Mouse (Mus musculus) right cerebral cortex, postnatal 25 days (tissue): ENCODE measurements at regions not wholly inside any gene's neighbourhood (a gene's known extent, or its start where the extent isn't known, plus 50 kb on each side); places are given as distances from the start of the nearest gene placed in this dataset.
"Not testable (repeated sequence)": the region's sequence is repeated elsewhere in the genome, so short reads cannot be mapped to it uniquely, and the experiment has no call there.

Experiments used
- DNase-seq: peaks from one replicate; pipeline ENCODE4 v3.0.0; 2022

DNA sequence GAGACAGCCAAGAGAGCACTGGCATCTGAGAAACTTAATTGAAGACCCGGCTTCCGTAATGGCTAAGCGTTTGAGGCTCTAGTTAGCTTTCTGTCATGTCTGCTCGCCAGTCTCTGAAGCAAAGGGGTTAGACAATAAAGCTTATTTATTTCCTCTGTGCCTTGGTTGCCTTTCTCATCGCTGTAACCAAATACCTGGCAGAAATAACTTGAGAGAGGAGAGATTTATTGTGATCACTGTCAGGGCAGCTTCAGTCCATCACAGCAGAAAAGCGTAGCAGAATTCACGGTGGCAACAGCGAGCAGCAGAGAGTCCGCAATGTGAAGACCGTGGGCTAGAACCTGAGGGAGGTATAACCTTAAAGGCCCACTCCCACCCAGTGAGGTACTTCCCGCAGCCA is 174.2 kb upstream of the Cdkn3 start:
- no peak for DNase-seq

DNA sequence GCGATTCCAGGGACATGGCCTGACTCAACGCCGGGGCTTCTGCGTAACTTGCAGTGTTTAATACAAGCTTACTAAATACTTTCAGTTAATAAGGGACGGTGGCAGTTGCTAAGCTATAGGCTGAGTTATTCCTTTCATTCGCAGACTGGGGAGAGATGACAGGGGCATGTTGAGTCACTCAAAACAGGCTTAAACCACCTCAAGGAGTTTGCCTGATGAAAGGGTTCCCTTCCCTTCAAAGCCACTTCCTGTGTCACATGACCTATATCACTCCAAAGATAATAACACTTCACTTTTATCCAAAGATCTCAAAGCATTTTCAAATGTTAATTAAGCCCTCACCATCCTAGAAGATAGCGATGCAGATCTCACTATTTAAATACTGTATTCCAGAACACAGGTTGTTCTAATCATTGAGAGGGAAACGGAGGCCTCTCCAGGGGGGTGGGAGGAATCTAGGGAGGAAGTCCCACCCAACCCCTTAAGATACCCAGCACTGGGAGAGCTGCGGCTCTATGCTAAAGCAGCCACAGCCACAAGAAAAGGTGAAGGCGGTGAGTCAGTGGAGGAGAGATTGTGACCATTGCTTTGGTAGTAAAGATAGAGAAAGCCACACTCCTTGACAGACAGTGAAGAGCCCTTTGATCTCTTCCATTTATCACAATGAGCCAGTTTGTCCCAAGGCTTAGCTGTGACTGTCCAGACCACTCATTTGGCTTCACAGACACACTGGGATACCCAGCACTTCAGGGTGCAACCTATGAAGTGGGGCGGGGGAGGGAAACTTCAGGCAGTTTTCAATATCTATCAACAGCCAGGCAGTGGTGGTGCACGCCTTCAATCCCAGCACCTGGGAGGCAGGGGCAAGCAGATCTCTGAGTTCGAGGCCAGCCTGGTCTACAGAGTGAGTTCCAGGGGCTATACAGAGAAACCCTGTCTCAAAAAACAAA is 182.0 kb upstream of the Cdkn3 start:
- DNase-seq, result no peak

DNA sequence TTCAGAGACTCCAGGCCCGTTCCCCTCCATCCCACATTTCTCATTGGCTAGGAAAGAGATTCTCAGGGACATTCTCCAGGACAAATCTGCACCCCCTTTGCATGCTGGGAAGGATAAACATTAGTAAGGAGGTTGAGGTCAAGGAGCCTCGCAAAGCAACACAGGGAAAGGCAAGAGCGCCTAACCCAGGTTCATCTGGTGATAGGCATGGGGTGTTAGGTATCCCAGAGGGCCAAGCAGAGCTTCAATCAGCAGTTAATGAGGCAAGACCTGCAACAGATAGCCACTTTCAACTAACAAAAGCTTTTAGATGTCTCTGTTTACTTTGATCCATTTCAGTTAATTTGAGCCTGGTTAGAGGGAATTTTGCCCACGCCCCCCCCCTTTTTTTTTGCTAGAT is 184.5 kb upstream of the Cdkn3 start:
- DNase-seq, result no peak

DNA sequence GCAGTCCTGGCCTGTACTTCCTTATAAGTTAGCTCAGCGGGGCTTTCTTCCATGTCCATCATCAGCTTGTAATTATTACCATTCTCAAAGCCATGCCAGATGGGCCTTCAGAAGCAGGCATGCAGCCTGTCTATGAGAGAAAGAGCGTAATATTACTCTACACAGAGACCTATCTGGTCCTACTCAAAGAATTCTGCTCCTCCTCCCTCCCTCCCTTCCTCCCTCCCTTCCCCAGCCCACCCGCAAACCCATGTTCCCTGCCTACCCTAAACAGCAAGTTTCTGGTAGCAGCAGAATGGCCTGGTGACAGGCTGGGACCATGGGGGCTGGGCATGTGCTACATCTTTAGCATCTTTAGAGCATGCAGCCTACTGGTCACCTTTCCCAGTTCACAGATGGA is 184.9 kb upstream of the Cdkn3 start:
- DNase-seq, result no peak

DNA sequence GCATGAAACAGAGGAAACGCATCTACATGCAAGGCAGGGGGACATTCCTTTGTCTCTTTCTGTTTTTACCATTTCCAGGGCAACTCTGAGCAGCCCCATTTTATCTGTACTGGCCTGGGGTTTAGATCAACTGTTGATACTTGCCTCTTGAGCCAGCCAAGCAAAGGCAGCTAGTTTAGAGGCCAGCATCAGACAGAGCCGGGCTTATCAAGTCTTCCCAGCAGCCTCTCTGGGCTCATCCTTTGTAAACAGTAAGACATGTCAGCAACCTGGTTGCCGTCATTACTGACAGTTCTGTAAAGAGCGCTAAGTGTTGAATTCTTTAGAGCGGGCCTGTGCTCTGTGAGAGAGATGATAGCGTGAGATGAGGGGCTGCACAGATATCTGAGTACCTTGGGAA is 182.9 kb upstream of the Bmp4 start:
- no peak for DNase-seq

DNA sequence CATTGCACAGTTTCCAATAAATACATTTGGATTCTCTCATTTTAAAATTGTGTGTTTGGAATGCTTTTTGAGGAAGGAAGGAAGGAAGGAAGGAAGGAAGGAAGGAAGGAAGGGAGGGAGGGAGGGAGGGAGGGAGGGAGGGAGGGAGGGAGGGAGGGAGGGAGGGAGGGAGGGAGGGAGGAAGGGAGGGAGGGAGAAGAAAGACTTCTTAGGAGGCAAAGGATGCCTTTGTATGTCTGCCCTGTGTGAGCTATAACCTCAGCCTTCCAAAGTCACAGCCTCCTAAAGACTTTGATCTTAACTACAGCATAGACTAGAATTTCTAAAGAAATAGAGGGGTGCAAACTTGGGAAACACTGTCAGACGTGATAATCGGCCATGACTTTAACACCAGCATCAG is 182.5 kb upstream of the Bmp4 start:
- DNase-seq, result not testable (repeated sequence)

DNA sequence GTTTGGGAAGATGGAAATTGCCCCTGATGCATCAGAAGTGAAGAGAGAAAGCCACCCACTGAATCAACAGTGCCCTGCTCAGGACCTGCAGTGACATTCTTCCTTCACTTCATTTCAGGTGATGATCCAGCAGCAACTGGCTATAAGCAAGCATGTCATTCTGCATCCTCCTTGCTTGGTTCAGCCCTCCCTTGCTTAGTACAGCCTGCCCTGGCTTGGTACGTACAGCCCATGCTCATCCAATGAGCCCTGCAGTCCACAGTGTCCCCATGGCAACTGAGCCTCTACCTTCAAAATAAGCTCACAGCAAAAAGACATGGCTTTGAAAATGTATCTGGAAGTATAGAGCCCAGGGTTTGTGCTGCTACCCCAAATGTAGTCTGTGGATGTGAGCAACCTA is 181.4 kb upstream of the Bmp4 start:
- DNase-seq, result no peak

DNA sequence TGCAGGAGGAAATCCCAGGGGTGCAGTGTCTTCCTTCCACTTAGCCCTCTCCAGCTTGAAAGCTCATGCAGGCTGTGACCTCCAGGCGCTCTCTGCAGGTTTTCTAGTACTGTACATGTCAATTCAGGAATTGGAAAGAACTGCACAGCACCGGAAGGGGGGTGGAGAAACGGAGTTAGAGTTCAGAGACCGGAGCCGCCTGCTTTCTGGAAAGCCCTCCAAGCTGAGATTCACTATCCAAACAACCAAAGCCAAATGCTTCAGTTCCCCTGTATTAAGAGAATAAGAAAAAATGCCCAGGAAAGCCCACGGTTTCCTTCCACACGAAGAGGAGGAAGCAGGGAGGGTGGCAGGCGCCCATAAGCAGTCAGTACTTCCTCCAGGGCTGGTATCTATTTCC is 178.8 kb upstream of the Bmp4 start:
- no peak for DNase-seq

DNA sequence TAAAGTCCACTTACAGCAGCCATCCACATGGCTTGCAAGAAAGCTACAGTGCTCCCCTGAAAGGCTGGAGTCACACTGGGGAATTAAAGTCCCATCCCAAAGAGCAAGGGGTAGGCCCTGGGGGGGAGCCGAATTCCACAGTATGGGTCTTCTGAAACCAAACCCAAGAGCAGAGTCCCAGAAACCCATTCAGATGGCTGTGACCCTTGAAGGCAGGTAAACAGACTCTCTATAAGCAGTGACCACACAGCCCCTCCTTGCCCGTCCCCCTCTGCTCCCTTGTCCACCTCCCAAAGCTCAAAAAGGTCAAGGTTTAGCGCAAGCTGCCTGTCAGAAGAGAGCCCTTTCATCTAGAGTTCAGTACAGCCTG is 176.9 kb upstream of the Bmp4 start:
- no peak for DNase-seq

DNA sequence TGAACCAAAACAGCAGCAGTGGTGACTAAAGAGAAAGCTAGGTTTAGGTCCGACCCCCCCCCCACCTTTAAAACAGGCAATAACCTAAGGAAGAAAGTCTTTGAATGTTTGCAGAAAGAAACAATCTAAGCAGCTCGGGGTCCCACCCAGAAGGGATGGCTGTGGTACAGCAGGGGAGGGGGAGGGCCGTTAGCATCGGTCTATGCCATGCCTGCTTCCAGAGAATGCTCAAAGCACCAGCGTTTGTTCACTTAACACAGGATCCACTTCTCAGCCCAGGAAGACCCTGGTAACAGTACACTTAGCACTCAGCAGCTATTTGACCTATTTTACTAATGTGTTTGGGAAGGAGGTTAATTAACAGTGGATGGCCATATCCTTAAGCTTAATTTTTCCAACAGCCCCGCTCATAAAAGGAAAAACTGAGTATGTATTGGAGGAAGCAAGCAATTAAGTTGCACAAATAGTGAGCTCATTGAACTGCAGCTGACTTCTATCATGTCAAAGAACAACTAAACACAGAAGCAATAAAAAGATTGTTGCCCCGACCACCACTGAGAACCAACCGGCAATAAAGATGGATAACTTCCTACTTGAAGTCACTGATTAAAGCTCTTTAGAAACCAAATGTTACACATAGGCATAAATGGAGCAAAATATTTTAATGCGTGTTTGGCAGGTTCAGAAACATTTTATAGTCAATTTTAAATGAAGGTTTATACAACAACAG is 176.4 kb upstream of the Bmp4 start:
- DNase-seq, result no peak

DNA sequence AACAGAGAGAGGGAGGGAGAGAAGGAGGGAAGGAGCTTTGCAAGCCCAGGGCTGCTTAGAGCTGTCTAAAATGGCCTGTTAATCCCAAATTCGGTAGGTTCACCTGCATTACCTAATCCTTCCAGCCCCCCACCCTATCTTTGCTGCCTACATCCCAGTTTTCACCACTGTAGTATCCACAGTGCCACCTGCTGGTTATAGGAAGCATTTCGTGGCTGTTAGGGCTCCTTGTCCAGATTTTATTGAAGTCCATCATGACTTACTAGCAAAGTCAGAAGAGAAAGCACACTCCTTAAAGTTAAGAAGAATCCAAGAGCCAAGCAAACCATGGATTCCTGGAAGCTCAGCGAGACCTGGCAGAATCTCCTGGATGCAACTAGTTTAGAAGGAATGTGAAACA is 174.5 kb upstream of the Bmp4 start:
- peak; percentile 31 for DNase-seq

DNA sequence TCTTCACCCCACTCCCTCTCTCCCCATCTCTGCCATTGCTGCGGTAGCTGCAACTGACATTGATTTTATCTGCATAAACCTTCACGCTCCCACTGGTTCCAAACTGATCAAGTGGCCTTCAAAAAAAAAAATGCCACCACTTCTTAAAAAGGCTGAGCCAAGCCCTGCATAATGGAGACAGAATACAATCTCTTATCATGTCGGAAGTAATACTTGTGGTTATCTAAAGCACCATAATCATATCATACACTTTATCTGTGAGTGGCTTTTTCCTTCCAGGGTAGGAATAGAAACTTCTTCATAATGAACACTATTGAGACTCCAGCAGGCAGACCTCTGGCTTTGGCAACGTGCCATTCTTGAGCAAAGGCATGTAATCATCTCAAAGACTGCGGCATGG is 171.5 kb upstream of the Bmp4 start:
- DNase-seq, result no peak

DNA sequence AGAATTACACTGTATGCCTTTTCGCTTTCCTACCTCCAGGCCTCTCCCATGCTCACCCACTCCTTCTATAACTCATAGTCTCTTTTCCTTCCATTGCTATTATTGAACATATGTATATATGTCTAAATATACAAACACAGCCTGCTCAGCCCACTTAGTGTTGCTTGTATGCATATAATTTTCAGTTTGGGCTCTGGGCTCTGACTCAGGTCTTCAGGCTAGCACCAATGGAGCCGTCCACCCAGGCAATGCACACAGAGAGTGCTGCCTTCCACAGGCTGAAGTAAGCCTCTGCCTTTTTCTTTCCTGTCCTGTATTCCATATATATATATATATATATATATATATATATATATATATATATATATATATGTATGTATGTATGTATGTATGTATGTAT is 162.8 kb upstream of the Bmp4 start:
- no peak for DNase-seq

DNA sequence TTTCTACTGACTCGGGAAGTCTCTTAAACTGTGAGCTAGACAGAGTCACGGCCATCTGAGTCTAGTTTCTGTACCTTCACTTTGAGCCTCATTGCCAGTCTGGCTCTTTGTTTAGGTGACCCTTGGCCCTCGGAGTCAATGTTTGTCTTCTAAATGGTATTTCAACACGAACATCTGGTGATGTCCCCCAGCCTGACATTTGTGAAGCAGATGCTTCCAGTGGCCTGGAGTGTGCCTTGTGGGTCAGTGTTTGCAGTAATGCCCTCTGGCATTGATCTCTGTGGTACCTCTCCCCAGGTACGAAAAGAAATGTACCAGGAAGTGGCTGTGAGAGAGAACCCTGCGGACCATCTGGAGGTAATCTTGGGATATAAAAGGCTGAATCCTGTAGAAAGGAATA is 155.7 kb upstream of the Bmp4 start:
- DNase-seq, result no peak

DNA sequence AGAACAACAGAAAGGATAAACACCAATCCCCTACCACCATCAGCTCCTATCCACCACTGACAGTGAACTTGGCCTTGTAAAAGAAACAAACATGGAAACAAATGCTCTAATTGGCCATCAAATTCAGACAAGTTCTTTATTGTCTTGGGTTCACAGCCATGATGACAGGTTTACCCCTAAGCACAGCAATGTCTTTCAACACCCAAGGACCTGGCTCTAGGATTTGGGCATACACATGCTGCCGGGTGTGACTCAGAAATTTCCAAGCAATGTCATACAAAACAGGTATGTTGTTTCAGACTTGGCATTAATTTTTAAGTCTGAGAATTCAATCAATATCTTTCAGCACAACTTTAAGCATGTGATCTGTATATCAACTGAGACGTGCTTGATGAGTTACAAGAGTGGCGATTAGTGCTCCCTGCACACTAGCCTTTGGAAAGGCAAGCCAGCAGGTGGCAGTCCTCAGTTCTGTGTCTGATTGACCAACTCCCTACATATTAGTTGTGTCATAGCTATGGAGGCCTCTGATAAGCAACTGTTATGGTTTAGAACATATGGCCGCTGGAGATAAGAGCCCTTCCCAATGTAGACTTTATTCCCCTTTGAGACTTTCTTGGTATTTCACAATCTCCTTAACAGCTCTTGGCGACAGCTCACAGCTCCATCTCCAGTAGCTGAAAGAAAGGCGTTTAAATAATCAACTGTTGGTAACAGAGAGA is 149.2 kb upstream of the Bmp4 start:
- DNase-seq, result no peak

DNA sequence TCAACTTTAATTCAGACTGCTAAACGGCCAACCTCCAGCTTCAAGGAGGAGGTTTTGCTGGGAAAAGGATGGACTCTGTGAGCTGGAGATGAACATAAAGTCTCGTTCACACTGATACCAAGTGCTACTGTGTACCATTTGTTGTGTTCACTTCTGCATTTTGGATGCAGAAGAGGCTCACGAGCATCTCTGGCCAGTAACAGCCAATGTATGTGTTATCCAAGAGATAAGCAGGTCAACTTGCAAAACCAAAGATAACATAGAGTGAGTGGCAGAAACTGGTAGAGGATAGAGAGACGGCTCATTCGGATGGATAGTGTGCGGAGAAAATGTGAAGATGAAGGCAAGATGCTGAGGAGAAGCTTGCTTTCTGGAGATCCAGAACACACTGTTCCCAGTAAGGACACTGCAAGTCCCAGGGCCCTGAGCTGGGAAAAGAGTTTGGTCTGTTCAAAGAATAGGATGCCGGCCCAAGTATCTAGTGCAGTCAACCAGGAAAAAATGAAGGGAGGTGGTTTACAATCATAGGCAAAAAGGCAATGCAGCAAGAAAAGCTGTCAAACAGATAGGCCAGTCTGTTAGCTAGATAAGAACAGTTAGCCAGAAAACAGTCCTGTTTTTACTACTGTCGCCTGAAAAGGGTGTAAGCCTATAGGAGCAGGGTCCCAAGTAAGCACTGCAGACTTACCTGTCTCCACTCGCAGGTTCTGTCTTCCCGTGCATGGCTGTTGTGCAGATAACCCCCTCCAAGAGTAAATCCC is 145.7 kb upstream of the Bmp4 start:
- DNase-seq, result no peak

DNA sequence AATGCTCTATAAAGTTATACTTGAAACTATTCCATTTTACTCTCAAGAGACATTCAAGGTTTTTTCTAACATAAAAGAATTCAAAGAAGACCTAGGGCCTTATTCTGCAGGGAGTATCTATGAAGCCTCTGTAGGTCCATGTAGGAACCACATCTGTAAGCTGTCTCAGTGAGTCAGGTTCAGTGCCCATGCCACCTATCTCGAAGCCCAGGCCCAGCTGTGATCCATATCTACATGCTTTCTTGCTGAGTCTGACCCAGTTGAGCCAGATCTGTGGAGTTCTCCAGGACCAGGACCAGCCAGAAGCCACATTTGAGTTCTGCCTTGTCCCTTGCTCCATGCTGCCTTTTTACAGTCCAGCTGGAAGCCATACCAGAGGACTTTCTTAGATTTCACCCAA is 142.2 kb upstream of the Bmp4 start:
- no peak for DNase-seq

DNA sequence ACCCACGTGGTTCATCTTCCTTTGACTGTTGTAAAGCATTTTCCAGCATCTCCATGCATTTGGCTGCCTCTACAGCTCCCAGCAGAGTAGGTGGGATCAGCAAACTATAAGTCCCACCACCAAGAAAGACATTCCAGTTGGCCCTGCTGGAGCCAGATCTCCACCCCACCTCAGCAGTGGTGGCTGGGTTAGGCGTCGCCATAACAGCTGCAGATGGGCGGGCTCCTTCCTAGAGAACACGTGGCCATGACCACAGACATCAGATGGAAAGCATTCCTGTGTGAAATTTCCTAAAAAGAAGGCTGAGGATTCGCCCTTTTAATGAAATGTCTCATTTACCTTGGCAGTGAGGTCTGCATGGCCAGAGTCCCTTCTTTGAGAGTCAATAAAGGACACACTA is 140.0 kb upstream of the Bmp4 start:
- no peak for DNase-seq

DNA sequence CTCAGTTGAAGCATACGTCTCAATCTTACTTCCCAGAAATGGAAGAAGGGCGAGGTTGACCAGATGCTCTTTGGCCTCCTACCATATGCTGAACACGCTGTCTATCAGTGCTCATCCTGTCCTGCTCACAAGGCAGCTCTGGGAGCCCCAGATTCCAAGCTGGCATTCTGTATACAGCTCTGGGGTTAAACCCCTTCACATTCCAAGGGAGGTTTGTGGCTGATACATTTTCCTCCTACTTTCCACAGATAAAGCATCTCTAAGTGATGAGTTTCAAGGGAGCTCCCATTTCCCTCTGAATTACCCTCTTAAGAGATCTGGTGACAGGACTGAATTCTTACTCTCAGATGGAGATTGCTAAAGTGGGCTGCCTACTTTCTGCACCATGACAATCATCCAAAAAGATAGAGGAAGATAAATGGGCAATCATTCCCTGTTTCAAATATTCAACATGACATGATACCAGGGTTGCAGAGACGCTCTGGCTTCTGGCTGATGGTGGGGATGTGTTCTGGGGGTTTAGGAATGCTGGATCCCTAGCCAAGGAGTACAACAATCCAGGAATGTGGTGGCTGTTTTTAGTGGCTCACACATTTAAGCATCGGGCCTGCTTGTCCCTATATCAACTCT is 138.7 kb upstream of the Bmp4 start:
- no peak for DNase-seq

DNA sequence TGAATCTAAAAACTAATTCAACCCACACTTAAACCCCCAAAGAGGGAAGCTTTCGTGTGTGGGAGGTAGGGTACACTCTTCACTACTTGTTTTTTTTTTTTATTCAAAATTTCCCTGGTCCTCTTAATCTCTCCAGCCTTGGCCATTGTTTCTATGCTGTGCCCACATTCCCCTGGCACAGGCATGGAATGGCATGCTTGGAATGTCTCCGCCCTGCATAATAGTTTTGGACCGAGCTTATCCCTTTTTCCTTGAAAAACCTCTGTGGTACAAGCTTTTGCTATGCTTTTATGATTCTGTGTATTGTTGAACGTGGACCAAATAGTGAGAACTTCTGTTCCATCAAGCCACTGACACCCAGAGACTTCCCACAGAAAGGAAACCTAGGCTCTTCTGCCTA is 126.8 kb upstream of the Bmp4 start:
- DNase-seq, result no peak

DNA sequence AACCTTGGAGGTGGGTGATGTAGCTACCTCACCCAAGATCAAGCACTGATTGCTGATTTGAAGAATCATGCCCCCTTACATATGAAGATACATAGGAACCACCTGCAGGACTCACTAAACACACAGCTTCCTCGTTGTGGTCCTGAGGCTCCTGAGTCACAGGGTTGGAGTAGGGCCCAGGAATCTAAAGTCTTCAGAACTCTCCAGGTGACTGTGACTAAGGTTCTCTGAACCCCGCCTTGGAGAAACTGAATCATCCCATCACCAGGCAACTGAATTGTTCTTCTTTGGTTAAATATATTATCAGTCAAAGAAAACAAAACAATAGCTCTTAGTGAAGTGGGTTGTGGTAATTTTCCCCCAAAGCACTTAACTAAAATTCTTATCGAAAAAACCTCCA is 125.8 kb upstream of the Bmp4 start:
- DNase-seq, result no peak

DNA sequence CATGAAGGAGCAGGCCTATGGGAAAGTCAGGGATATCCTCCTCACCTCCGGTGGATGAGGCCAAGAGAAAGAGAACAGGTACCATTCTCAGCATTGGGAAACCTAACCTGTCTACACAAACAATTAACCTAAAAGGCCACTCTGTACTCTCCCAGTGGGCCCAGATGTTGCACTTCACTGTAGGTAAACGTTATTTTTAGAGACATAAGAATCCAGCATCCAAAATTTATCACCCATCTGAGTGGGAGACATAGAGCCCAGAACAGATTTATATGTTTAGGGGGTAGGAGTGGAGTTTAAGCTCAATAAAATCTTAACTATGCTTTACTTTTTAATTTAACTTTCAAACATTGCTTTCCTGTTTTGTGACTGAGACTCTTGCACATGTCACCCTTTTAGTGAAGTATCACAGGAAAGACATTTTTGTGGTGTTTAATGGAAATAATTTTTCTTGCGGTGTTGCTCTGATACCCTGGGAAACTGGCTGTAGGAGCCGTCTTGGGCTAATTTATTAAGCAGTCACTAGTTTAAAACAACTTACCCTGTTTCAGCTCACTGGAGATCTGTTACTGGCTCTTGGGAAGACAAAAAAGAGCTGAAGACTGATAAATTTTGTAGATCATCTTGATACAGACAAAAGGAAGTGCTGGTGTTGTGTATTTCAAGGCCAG is 123.9 kb upstream of the Bmp4 start:
- DNase-seq, result no peak
